Mouse (Mus musculus): ENCODE results near the gene Alpl.

Gene Alpl

DNA sequence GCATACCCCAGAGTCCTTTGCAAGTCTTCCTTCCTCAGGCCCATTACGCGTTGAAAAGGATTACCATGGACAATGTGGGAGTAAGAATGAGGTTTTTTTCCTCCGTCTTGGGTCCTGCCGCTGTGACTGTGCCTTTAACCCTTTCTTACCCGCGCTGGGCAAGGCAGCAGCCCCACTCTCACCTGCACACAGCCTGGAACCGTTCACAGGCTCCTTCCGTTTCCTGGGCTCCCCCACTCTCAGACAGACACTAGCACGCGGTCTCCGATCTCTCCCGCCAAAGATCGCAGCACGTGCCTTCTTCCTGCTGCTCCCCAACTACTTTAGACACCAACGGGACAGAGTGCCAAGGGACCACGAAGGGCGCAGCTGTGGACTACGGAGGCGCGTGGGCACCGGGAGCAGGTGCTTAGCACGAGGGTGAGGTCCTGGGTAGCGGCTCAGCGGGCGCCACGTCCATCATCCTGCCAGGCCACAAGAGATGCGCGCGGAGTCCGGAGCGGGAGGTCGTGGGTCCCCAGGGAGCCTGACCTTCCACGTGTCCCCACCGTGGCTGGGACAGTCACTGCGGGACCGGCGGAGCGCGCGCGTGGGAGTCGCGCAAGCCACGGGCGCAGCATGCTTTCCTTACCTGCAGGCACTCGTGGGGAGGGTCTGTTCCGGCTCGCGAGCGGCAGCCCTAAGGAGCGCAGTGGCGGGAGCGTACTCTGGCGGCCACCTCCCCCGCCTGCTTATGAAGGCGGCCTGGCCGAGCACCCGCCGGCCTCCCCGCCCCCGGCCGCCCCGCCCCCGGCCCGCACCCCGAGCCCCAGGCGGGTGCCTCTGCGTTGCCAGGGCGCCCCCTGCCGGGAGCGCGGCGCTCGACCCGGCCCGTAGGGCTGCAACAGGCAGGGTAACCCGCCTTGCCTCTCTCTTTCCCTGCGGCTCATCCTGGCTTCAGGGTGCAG, at the start of gene Alpl:
TSS of gene Alpl (minus strand) at position 774 of the 947 bp plus-strand sequence.
- DNase-seq (ENCODE audit: low read depth, low spot score): peak; percentile 60

GRCm38 (mm10) chr4:137844656-137845055, 48.5 kb upstream of the Alpl start:
- DNase-seq (ENCODE audit: low read depth, low spot score): peak; percentile 74

GRCm38 (mm10) chr4:137839452-137839851, 43.3 kb upstream of the Alpl start:
- no peak for DNase-seq (ENCODE audit: low read depth, low spot score)

DNA sequence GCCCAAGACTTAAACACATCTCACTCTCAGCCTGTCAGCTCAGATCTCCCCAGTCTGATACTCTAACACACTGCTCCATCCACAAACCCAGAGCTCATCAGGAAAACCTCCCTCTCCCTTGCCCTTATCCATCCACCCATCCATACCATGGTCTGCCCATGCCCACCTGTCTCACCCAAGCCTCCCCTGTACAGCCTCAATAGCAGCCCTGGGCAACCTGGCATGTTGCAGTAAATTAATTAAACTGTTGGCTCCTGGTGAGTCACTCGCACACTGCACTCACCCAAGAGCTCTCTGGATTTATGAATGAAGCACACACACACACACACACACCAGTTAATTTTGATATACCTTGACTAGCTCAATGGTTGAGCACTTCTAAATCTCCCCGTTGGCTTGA, 42.6 kb upstream of the Alpl start:
- no peak for DNase-seq (ENCODE audit: low read depth, low spot score)

GRCm38 (mm10) chr4:137837792-137838191, 41.6 kb upstream of the Alpl start:
- DNase-seq (ENCODE audit: low read depth, low spot score): no peak

GRCm38 (mm10) chr4:137836741-137837140, 40.6 kb upstream of the Alpl start:
- no peak for DNase-seq (ENCODE audit: low read depth, low spot score)

- peak; percentile 90 for DNase-seq (ENCODE audit: low read depth, low spot score)
These were observed 39.6 kb upstream of the Alpl start for GRCm38 (mm10) chr4:137835624-137836337.

GRCm38 (mm10) chr4:137831598-137831997, 35.4 kb upstream of the Alpl start:
- DNase-seq (ENCODE audit: low read depth, low spot score): no peak

DNA sequence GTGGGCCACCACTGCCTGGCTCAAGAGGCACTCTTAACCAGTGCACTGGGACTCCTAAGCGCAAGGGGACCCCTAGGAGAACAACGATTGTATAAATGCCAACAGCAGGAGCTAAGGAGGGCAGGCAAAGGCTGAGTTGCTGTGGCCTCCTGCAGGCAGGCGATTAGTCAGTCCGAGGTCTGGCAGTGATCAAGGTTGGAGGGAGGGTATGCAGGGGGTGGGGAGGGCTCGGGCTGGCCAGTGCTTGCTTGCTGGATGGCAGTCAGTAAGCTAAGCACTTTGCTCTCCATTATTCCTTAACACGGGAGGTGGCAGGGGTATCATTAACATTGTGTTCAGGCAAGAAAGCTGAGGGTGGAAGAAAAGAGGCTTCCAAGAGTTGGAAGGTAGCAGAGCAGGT, 34.2 kb upstream of the Alpl start:
- DNase-seq (ENCODE audit: low read depth, low spot score): peak; percentile 18

GRCm38 (mm10) chr4:137824881-137825280, 28.7 kb upstream of the Alpl start:
- no peak for DNase-seq (ENCODE audit: low read depth, low spot score)

GRCm38 (mm10) chr4:137823542-137823941, 27.4 kb upstream of the Alpl start:
- DNase-seq (ENCODE audit: low read depth, low spot score): no peak

GRCm38 (mm10) chr4:137822537-137822936, 26.4 kb upstream of the Alpl start:
- DNase-seq (ENCODE audit: low read depth, low spot score): no peak

GRCm38 (mm10) chr4:137820721-137821120, 24.5 kb upstream of the Alpl start:
- DNase-seq (ENCODE audit: low read depth, low spot score): no peak

GRCm38 (mm10) chr4:137819487-137819886, 23.3 kb upstream of the Alpl start:
- DNase-seq (ENCODE audit: low read depth, low spot score): no peak

- no peak for DNase-seq (ENCODE audit: low read depth, low spot score)
These were observed 22.2 kb upstream of the Alpl start for GRCm38 (mm10) chr4:137818341-137818740.

GRCm38 (mm10) chr4:137816216-137816615, 20.0 kb upstream of the Alpl start:
- DNase-seq (ENCODE audit: low read depth, low spot score): no peak

DNA sequence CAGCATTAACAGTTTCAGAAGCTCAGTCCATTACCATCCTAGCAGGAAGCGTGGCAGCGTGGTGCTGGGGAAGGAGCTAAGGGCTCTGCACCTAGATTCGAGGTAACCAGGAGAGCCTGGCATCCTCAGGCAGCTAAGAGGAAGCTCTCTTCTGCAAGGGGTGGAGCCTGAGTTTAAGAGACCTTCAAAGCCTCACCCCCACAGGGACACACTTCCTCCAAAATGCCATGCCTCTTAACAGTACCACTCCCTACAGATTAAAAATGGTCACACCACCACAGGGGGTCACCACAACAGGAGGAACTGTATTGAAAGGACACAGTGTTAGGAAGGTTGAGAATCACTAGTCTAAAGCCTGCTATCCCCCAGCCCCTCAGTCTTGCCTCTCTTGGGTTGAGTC, 19.3 kb upstream of the Alpl start:
- no peak for DNase-seq (ENCODE audit: low read depth, low spot score)

DNA sequence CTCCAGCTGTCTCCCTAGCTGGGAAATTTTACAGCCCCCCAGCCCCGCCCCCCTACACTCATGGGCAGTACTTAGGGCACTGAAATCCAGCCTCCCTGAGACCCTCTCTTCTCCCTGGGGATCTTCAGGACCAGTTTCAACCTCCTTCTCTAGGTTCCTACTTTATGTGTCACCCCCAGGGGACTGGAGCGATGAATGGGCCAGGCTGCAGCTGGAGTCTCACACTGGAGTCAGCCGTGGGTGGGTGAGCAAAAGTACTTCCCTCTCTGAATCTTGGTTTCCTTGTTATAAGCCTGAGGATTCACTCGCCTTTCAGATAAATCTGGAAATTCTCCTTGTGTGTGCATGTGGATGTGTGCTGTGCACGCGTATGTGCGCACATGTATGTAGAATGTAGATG, 18.0 kb upstream of the Alpl start:
- no peak for DNase-seq (ENCODE audit: low read depth, low spot score)

GRCm38 (mm10) chr4:137812946-137813708, 16.9 kb upstream of the Alpl start:
- DNase-seq (ENCODE audit: low read depth, low spot score): no peak

DNA sequence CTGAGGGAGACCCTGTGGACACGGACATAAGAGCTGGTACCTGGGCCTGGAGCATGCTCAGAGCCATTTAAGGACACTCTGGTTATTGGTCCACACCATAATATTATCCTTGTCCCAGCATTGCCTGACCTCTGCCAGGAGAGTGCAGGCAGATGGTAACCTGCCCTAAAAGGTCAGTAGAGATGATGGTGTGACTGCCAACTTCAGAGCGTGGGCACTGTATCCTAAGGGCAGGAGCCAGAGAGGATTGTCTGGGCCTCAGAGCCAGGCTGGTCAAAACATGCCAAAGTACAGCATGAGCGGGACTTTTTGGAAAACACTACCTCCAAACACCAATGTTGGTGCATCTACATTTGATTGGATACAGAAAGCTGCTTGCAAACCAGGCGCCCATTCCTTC, 13.8 kb upstream of the Alpl start:
- DNase-seq (ENCODE audit: low read depth, low spot score): no peak

DNA sequence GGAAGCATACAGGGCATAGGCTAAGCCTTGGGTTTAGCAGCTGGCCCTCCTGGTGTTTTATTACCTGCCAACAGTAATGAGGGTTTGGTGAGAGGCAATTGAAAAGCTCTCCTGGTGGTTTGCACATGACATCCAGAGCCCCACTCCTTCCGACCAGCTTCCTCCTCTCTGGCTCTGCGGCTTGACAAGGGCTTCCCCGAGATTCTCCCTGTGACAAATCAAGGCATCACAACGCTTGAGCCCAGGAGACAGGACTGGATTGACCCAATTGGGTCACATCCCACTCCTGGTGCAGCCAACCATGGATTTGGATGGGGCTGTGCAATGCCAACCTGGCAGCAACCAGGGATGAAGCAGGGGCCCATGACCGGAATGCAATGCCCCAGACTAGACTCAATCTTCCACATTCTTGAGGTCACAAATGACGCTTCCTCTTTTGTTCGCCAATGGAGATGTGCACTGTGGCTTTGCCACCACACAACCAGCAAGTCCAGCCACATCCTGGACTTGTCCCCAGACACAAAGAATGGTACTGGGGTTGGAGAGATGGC, 11.2 kb upstream of the Alpl start:
- peak; percentile 51 for DNase-seq (ENCODE audit: low read depth, low spot score)

DNA sequence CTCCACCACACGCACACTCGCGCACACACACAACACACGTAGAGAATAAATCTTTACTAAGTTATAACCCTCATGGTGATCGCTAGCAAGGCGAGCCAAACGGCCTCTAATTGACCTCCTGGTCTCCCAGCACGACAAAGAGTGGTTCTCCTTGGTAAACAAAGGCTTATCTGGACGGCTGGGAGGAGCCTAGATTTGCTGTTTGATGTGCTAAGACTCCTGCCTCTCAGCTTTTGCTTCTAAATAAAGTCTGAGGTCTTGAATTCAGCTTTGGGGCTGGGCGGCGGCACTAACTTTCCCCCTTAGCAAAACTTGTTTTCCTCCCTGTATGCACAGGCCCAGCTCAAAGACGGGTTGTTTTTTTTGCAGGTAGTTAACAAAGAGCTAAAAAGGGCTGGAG, 5.0 kb upstream of the Alpl start:
- DNase-seq (ENCODE audit: low read depth, low spot score): no peak
